Mouse (Mus musculus) gastrocnemius, postnatal 14 days (tissue): ENCODE data around the gene Trnau1ap. TPM values are rescaled to one million over a fixed set of nuclear protein-coding genes. Genes with fewer than 3 reads are reported as not detected.
"Not testable (repeated sequence)": the region's sequence is repeated elsewhere in the genome, so short reads cannot be mapped to it uniquely, and the experiment has no call there.

ENCODE experiments used
- DNase-seq: peaks from one replicate; pipeline ENCODE4 v3.0.0; 2021; ENCODE audit warnings: mixed read lengths
- intact Hi-C: fragments of 180-260 bp; cut with DNase I; formaldehyde crosslinking; loops from one replicate; pipeline ENCODE4 v1.15.1; 2025; ENCODE audit warnings: low total_unique reads
- total RNA-seq, 2 experiments: library from RNA; stranded (reverse); gene quantifications; 2 replicates each; pipeline ENCODE4 v1.2.3; 2021

The Trnau1ap gene
- total RNA-seq, 2 experiments from 2014 or later: 12.9 to 13.9 TPM

GRCm38 (mm10) chr4:132303484-132303883, 25.9 kb downstream of the Trnau1ap start:
- DNase-seq, intact Hi-C loops: not testable (repeated sequence)

GRCm38 (mm10) chr4:132302939-132303479, 26.3 kb downstream of the Trnau1ap start, which contains the start of gene Rab42:
Rab42 (minus strand) TSS chr4:132303385.
- DNase-seq: peak; percentile 54
- intact Hi-C loops: no loop called here

- DNase-seq: no peak
- intact Hi-C loops: no loop called here
Observed at GRCm38 (mm10) chr4:132301965-132302938, 27.1 kb downstream of the Trnau1ap start.

GRCm38 (mm10) chr4:132301486-132301885, 27.9 kb downstream of the Trnau1ap start:
- DNase-seq: peak; percentile 49
- intact Hi-C loops: no loop called here

- DNase-seq: no peak
- intact Hi-C loops: loop anchor here (10.0 kb wide), 2 partner anchors 115 to 215 kb away; partner anchors contain the start of gene Sesn2
Observed at GRCm38 (mm10) chr4:132299849-132300248, 29.5 kb downstream of the Trnau1ap start.

- no peak for DNase-seq
- intact Hi-C loops: loop anchor here (10.0 kb wide), 2 partner anchors 119 to 219 kb away; partner anchors contain the start of gene Sesn2
Observed at GRCm38 (mm10) chr4:132295696-132296390, 33.5 kb downstream of the Trnau1ap start.

- DNase-seq: no peak
- intact Hi-C loops: loop anchor here (5.0 to 10.0 kb wide), 3 partner anchors 54 to 221 kb away; partner anchors contain the start of gene Sesn2
Observed at GRCm38 (mm10) chr4:132293682-132294240, 35.6 kb downstream of the Trnau1ap start.

- DNase-seq: peak; percentile 54
Observed at GRCm38 (mm10) chr4:132292988-132293387, 36.4 kb downstream of the Trnau1ap start.

GRCm38 (mm10) chr4:132291624-132292335, 37.6 kb downstream of the Trnau1ap start:
- intact Hi-C loops: loop anchor here (5.0 to 10.0 kb wide), 3 partner anchors 56 to 223 kb away; partner anchors contain the start of gene Sesn2
- no peak for DNase-seq

More at GRCm38 (mm10) chr4:132292988-132293387, 36.4 kb downstream of the Trnau1ap start:
- intact Hi-C loops: loop anchor here (5.0 to 10.0 kb wide), 3 partner anchors 54 to 222 kb away; partner anchors contain the start of gene Sesn2

GRCm38 (mm10) chr4:132291056-132291455, 38.3 kb downstream of the Trnau1ap start:
- no peak for DNase-seq
- intact Hi-C loops: loop anchor here (5.0 to 10.0 kb wide), 3 partner anchors 56 to 224 kb away; partner anchors contain the start of gene Sesn2

- intact Hi-C loops: not testable (repeated sequence)
Observed at GRCm38 (mm10) chr4:132288840-132289239, 40.5 kb downstream of the Trnau1ap start.

GRCm38 (mm10) chr4:132275949-132276348, 53.4 kb downstream of the Trnau1ap start:
- DNase-seq: no peak
- intact Hi-C loops: no loop called here

More at GRCm38 (mm10) chr4:132288840-132289239, 40.5 kb downstream of the Trnau1ap start:
- DNase-seq: not testable (repeated sequence)

GRCm38 (mm10) chr4:132274156-132274862, 55.0 kb downstream of the Trnau1ap start, which contains the start of gene Taf12:
Taf12 (plus strand) TSS chr4:132274375.
- intact Hi-C loops: no loop called here
- DNase-seq: peak; percentile 92

- DNase-seq: no peak
- intact Hi-C loops: no loop called here
Observed at GRCm38 (mm10) chr4:132273166-132273565, 56.2 kb downstream of the Trnau1ap start.

GRCm38 (mm10) chr4:132269740-132270560, 59.4 kb downstream of the Trnau1ap start:
- DNase-seq: peak; percentile 85
- intact Hi-C loops: no loop called here

GRCm38 (mm10) chr4:132268871-132269739, 60.2 kb downstream of the Trnau1ap start:
- intact Hi-C loops: no loop called here
- no peak for DNase-seq
